Mouse (Mus musculus): ENCODE measurements at regions not wholly inside any gene's neighbourhood (a gene's known extent, or its start where the extent isn't known, plus 50 kb on each side); places are given as distances from the start of the nearest gene placed in this dataset.

- Histone ChIP-seq H3K27me3 (ENCODE audit: control insufficient read depth, insufficient read depth, low read length) (no peaks in the 10 kb centered on the region), H3K36me3 (ENCODE audit: control insufficient read depth, insufficient read depth, low read length) (no peaks in the 10 kb centered on the region), H3K27ac (ENCODE audit: control insufficient read depth, insufficient read depth, low read depth, low read length) (no peak overlapping the region), H3K4me3 (ENCODE audit: control insufficient read depth, low read depth, low read length) (no peak overlapping the region), H3K4me1 (ENCODE audit: control insufficient read depth, insufficient read depth, low read length) (peaks cover 2% of the 10 kb centered on the region)
- TF ChIP-seq POLR2A (IDR thresholded peaks at IDR 0.05; ENCODE audit: control insufficient read depth, low read depth, low read length) (no peak), CTCF (IDR thresholded peaks at IDR 0.05; ENCODE audit: control insufficient read depth, insufficient read depth, insufficient replicate concordance, low read depth, low read length) (no peak)
Measured at GRCm38 (mm10) chr6:98797778-98798177, 455.2 kb upstream of the Gm765 start.

- H3K27ac ChIP-seq (ENCODE audit: control insufficient read depth, insufficient read depth, low read depth, low read length): no peak overlapping the region
- H3K4me3 ChIP-seq (ENCODE audit: control insufficient read depth, low read depth, low read length): no peak overlapping the region
- no peaks in the 10 kb centered on the region for H3K36me3 ChIP-seq (ENCODE audit: control insufficient read depth, insufficient read depth, low read length)
- no peaks in the 10 kb centered on the region for H3K27me3 ChIP-seq (ENCODE audit: control insufficient read depth, insufficient read depth, low read length)
- peaks cover 2% of the 10 kb centered on the region for H3K4me1 ChIP-seq (ENCODE audit: control insufficient read depth, insufficient read depth, low read length)
- no peak for TF ChIP-seq CTCF (IDR thresholded peaks at IDR 0.05; ENCODE audit: control insufficient read depth, insufficient read depth, insufficient replicate concordance, low read depth, low read length)
- TF ChIP-seq POLR2A (IDR thresholded peaks at IDR 0.05; ENCODE audit: control insufficient read depth, low read depth, low read length): no peak
Measured at GRCm38 (mm10) chr6:98797373-98797772, 454.8 kb upstream of the Gm765 start.

DNA sequence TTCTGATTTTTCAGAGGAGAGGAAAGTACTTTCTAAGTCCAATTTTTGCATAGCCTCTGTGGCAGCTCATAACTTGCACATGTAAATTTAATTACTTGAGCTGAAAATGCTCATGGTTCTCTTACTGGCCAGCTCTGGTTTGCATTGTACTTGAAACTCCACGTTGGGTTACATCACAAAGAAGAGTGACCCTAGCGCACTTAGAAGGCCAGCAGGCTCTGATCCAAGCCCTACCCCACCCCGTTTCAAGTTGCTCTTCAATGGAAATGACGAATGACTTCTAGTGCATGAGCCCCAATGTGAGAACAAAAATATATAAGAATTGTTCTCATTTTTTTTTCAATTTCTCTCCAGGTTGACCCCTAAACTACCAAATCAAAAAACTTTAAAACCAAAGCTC, 454.1 kb upstream of the Gm765 start:
- no peak overlapping the region for H3K4me3 ChIP-seq (ENCODE audit: control insufficient read depth, low read depth, low read length)
- no peaks in the 10 kb centered on the region for H3K36me3 ChIP-seq (ENCODE audit: control insufficient read depth, insufficient read depth, low read length)
- no peaks in the 10 kb centered on the region for H3K27me3 ChIP-seq (ENCODE audit: control insufficient read depth, insufficient read depth, low read length)
- H3K4me1 ChIP-seq (ENCODE audit: control insufficient read depth, insufficient read depth, low read length): peaks cover 2% of the 10 kb centered on the region
- H3K27ac ChIP-seq (ENCODE audit: control insufficient read depth, insufficient read depth, low read depth, low read length): no peak overlapping the region
- TF ChIP-seq CTCF (IDR thresholded peaks at IDR 0.05; ENCODE audit: control insufficient read depth, insufficient read depth, insufficient replicate concordance, low read depth, low read length) (no peak), POLR2A (IDR thresholded peaks at IDR 0.05; ENCODE audit: control insufficient read depth, low read depth, low read length) (no peak)

DNA sequence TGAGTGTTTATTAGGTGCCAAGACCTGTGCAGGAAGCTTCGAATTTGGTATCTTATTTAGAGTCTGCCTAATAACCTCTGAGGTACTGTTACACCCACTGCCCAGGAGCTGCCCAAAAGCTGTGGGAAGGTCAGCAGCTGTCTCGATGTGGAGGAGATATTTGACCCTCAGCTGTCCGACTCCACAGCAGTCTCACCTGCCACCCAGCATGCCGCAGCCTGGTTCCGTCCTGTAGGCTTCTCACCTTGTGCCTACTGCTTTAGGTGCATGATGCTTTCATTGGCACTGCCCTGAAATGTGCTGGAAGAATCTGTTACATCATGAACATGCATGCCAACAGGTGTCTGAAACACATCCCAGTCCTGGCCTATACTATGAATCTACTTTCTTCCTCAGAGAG, 444.9 kb upstream of the Gm765 start:
- Histone ChIP-seq H3K27ac (ENCODE audit: control insufficient read depth, insufficient read depth, low read depth, low read length) (no peak overlapping the region), H3K27me3 (ENCODE audit: control insufficient read depth, insufficient read depth, low read length) (no peaks in the 10 kb centered on the region), H3K36me3 (ENCODE audit: control insufficient read depth, insufficient read depth, low read length) (no peaks in the 10 kb centered on the region), H3K4me3 (ENCODE audit: control insufficient read depth, low read depth, low read length) (no peak overlapping the region), H3K4me1 (ENCODE audit: control insufficient read depth, insufficient read depth, low read length) (no peaks in the 10 kb centered on the region)
- no peak for TF ChIP-seq POLR2A (IDR thresholded peaks at IDR 0.05; ENCODE audit: control insufficient read depth, low read depth, low read length)
- TF ChIP-seq CTCF (IDR thresholded peaks at IDR 0.05; ENCODE audit: control insufficient read depth, insufficient read depth, insufficient replicate concordance, low read depth, low read length): no peak

DNA sequence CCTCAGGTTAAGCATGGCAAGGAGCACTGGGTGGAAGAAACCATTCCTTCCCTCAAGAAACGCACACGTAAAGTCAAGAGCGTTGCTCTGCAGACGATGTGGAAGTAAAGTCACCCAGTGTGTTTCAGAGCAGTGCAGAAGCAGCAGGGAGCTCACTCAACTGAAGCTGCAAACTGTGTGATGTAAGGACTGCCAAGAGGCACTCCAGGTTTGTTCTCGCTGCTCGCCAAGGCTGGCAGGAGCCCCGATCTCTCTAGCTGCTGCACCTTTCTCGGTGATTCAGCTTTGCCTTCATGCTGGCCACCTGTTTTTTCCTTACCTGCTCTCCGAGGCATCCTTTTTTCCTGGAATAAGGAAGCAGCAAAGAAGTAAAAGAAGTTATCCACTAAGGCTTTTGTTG, 439.5 kb upstream of the Gm765 start:
- Histone ChIP-seq H3K27ac (ENCODE audit: control insufficient read depth, insufficient read depth, low read depth, low read length) (no peak overlapping the region), H3K4me1 (ENCODE audit: control insufficient read depth, insufficient read depth, low read length) (no peaks in the 10 kb centered on the region), H3K27me3 (ENCODE audit: control insufficient read depth, insufficient read depth, low read length) (no peaks in the 10 kb centered on the region), H3K36me3 (ENCODE audit: control insufficient read depth, insufficient read depth, low read length) (no peaks in the 10 kb centered on the region), H3K4me3 (ENCODE audit: control insufficient read depth, low read depth, low read length) (no peak overlapping the region)
- TF ChIP-seq CTCF (IDR thresholded peaks at IDR 0.05; ENCODE audit: control insufficient read depth, insufficient read depth, insufficient replicate concordance, low read depth, low read length) (no peak), POLR2A (IDR thresholded peaks at IDR 0.05; ENCODE audit: control insufficient read depth, low read depth, low read length) (no peak)

DNA sequence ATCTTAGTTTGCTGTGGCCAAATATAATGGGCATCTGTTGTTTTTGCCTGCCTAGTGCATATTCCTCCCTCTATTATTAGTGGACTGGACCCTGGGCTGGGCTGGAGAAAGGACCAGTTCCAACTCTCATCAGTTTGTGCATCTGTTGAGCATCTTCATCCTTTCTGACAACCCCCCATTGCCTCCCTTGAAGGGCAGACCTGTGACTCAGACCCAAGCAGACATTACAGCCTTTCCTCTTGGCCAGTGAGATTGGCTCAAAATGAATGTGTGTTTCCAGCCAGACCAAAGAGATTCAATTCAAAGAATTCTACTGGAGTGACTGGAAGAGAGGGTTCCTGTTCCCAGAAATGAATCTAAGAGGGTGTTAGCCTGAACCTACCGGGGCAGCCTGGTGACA, 433.2 kb upstream of the Gm765 start:
- Histone ChIP-seq H3K4me3 (ENCODE audit: control insufficient read depth, low read depth, low read length) (no peak overlapping the region), H3K27me3 (ENCODE audit: control insufficient read depth, insufficient read depth, low read length) (no peaks in the 10 kb centered on the region), H3K27ac (ENCODE audit: control insufficient read depth, insufficient read depth, low read depth, low read length) (no peak overlapping the region), H3K4me1 (ENCODE audit: control insufficient read depth, insufficient read depth, low read length) (no peaks in the 10 kb centered on the region), H3K36me3 (ENCODE audit: control insufficient read depth, insufficient read depth, low read length) (no peaks in the 10 kb centered on the region)
- TF ChIP-seq CTCF (IDR thresholded peaks at IDR 0.05; ENCODE audit: control insufficient read depth, insufficient read depth, insufficient replicate concordance, low read depth, low read length): no peak

DNA sequence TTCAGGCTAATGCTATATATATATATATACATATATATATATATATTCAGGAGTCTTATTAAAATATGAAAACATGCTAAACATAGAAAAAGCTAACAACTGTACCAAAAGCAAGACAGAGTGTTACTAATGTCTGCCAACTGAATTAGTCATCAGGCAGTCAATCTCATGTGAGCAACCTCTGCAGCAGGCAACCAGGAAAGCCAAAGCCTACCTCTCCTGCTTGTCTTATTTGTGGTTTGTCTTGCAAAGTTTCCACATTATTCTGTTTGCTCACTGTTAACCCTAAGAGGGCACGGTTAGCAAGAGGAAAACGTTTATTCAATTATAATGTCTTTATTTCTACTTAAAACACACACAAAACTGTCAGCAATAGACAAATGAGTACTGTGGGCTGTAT, 427.4 kb upstream of the Gm765 start:
- Histone ChIP-seq H3K27ac (ENCODE audit: control insufficient read depth, insufficient read depth, low read depth, low read length) (no peak overlapping the region), H3K27me3 (ENCODE audit: control insufficient read depth, insufficient read depth, low read length) (no peaks in the 10 kb centered on the region), H3K36me3 (ENCODE audit: control insufficient read depth, insufficient read depth, low read length) (no peaks in the 10 kb centered on the region), H3K4me1 (ENCODE audit: control insufficient read depth, insufficient read depth, low read length) (no peaks in the 10 kb centered on the region), H3K4me3 (ENCODE audit: control insufficient read depth, low read depth, low read length) (no peak overlapping the region)
- TF ChIP-seq POLR2A (IDR thresholded peaks at IDR 0.05; ENCODE audit: control insufficient read depth, low read depth, low read length) (no peak), CTCF (IDR thresholded peaks at IDR 0.05; ENCODE audit: control insufficient read depth, insufficient read depth, insufficient replicate concordance, low read depth, low read length) (no peak)

GRCm38 (mm10) chr6:98769322-98769721, 426.8 kb upstream of the Gm765 start:
- Histone ChIP-seq H3K27ac (ENCODE audit: control insufficient read depth, insufficient read depth, low read depth, low read length) (no peak overlapping the region), H3K4me1 (ENCODE audit: control insufficient read depth, insufficient read depth, low read length) (no peaks in the 10 kb centered on the region), H3K36me3 (ENCODE audit: control insufficient read depth, insufficient read depth, low read length) (no peaks in the 10 kb centered on the region), H3K4me3 (ENCODE audit: control insufficient read depth, low read depth, low read length) (no peak overlapping the region), H3K27me3 (ENCODE audit: control insufficient read depth, insufficient read depth, low read length) (no peaks in the 10 kb centered on the region)
- TF ChIP-seq POLR2A (IDR thresholded peaks at IDR 0.05; ENCODE audit: control insufficient read depth, low read depth, low read length) (no peak), CTCF (IDR thresholded peaks at IDR 0.05; ENCODE audit: control insufficient read depth, insufficient read depth, insufficient replicate concordance, low read depth, low read length) (no peak)

Data from testis, adult 2 months (tissue).